Mouse (Mus musculus) colon, adult 2 months (tissue): ENCODE data around the gene Chek1. TPM values are rescaled to one million over a fixed set of nuclear protein-coding genes. Genes with fewer than 3 reads are reported as not detected.

Experiments
- polyA plus RNA-seq: library from polyadenylated mRNA; depleted of rRNA; stranded (reverse); fragments of >200 nt; gene quantifications from 2 replicates; pipeline ENCODE4 v1.2.3, GENCODE M21; 2012; rRNA removed

The Chek1 gene
- polyA plus RNA-seq: 0.36 and 0.68 TPM in 2 replicates

DNA sequence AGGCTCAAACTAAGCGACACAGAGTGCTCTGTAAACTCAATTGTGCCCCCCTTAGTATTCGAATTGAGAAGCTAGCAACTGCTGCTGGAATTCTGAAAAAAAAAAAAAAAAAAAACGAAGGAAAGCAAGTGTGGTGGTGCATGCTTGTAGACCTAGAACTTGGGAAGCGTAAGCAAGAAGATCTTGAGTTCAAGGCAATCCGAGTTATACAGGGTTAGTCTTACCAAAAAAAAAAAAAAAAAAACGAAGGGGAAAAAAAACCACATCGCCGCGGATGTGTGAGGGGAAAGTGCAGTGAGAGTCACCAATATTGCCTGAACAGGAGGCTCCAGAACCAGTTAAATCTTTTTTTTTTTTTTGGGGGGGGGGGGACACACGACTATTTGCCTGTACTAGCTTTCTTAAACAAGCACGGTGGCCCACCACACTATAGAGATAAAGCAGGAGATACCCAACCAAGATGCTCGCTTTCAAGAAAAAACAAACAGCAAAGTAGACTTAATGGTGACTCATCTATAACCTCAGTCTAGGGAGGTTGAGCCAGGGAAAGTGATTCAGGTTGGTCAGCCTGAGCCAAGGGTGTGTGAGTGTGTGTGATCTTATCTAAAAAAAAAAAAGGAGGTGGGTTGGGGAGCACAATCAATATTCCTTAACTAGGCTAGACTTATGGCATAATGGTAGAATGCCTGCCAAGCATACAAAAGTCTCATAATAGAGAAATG is at the start of gene Chek1:
Chek1 (minus strand) TSS at position 32 of the 722 bp plus-strand sequence.

GRCm38 (mm10) chr9:36767203-36768143 is 40.6 kb upstream of the Chek1 start, which contains the start of gene Stt3a:
TSS of gene Stt3a (minus strand) at chr9:36767679.

DNA sequence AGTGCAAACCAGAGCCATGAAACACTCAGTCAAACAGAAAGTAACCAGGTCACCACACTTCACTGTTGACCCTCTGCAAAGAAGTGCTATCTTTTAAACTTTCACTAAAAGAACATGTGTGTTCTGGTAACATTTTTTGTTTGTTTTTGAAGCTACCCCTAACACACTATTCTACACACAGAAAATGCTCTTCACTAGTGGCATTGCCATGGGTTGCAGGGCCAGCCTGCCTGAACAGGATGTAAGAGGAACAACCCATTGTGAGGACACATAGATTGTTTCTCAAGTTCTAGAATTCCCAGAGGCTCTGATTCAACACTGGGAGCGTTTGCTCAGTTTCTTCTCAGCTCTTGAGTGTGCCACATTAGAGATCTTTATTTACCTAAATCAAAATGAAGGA is 33.9 kb downstream of the Chek1 start, which contains the start of gene Acrv1:
Acrv1 (plus strand) TSS at position 301 of the 400 bp plus-strand sequence.

Other genes starting within 250 kb of the Chek1 start
- not detected in 2 replicates for gene Gm5615, start 185.1 kb downstream of the Chek1 start, polyA plus RNA-seq
- gene Gm17689, start 144.4 kb downstream of the Chek1 start, polyA plus RNA-seq: not detected in 2 replicates
- not detected in 2 replicates for gene A630095E13Rik, start 83.7 kb downstream of the Chek1 start, polyA plus RNA-seq
- not detected in 2 replicates for gene Acrv1, start 33.8 kb downstream of the Chek1 start, polyA plus RNA-seq
- 96.4 and 154 TPM in 2 replicates for gene Stt3a, start 40.6 kb upstream of the Chek1 start, polyA plus RNA-seq
- 102 and 173 TPM in 2 replicates for gene Ei24, start 70.3 kb upstream of the Chek1 start, polyA plus RNA-seq
- 1.3 and 1.4 TPM in 2 replicates for gene Fez1, start 94.8 kb upstream of the Chek1 start, polyA plus RNA-seq